Mouse (Mus musculus) small intestine, adult 2 months (tissue): ENCODE measurements around the gene Gm20696.

Experiments
- CTCF ChIP-seq: fragments of 200-500 bp; IDR thresholded peaks from 2 replicates; pipeline ENCODE4 v1.5.1; 2012; ENCODE audit warnings: low read depth, mild to moderate bottlenecking, control low read depth, inconsistent platforms, low read length, moderate library complexity, mixed read lengths; ENCODE audit not compliant: insufficient replicate concordance, insufficient read length; ENCODE audit errors: extremely low read depth
- POLR2A ChIP-seq: fragments of 200-500 bp; IDR thresholded peaks from 2 replicates; pipeline ENCODE4 v1.6.1; 2012; ENCODE audit warnings: low read depth, mild to moderate bottlenecking, control low read depth, inconsistent platforms, low read length, moderate library complexity

DNA sequence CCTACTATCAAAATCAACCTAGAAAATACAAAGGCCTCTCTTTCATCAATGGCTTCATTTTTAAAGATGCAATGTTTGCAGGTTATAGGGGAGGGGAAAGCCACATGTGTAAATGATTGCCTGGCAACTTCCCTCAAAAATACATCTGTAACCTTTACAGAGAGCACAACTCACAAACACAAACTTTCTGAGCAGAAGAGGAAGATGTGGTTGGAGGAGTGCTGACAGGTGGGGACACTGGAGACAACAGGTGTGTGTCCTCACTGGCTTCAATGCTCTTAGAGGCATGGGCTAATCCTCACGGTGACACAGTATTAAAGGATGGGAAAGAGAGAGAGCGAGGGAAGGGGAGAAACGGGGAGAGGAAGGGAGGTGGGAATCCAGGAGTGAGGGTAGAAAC, 264.2 kb downstream of the Gm20696 start:
- TF ChIP-seq POLR2A (no peak), CTCF (no peak)
